Mouse (Mus musculus): ENCODE data around the gene Dgkz. TPM values are rescaled to one million over a fixed set of nuclear protein-coding genes. Genes with fewer than 3 reads are reported as not detected.

Dgkz gene
- total RNA-seq (2021), result 10 to 100 TPM; 64.4 to 72.1 TPM
- long read RNA-seq, experiment 1, partial matches to known transcripts, result 14 of 29 reads
- long read RNA-seq, experiment 1, other reads (novel, unspliced or antisense), result 12 of 29 reads
- long read RNA-seq, experiment 2, full-length matches to known transcripts, result 8 of 30 reads
- long read RNA-seq, experiment 2, partial matches to known transcripts, result 1 of 30 reads
- long read RNA-seq, experiment 2, other reads (novel, unspliced or antisense), result 21 of 30 reads

DNA sequence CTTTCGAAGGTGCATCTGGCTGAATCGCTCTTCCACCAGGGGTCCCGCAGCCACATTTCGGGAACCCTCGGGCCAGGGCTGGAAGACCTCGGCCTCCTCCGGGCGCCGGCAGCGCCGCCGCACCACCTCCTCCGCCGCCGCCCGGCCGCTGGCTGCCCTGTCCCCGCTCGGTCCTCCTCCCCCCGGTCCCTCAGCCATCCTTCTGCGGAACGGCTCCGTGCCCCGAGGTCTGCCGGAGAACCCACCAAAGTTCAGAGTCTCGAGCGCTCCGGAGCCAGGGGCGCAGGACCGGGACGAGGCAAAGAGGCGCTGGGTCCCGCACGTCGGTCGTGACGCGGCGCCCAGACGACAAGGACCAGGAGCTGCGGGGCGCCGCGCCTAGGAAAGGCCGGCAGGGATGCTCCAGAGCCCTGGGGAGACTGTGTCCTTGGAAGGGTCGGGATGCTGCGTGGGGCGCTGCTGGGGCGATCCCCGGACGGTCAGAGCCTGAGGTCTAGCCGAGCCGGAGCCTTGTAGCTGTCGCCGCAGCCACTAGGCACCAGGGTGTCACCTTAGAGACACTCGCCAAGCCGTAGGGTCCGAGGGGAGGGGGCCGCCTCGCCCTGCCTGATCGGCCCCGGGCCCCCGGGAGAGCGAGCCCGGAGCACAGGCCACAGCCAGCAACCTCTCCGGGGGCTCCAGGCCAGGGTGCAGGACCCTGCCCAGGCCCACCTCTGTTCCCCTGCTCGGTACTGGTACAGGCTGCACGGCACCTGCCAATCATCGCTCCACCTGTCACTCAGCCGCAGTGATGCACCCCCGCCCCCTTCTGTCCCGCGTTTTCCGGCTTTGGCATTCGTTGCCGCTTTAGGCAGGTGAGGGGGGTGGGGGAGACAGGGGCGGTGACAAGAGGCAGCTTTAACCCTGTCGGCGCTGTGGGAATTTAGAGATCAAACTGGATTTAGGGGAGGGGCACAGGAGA, at the start of gene Dgkz:
Dgkz (minus strand) TSS at position 284 of the 961 bp plus-strand sequence.
- DNase-seq, result peak; percentile 23

GRCm38 (mm10) chr2:92025202-92025601, 49.5 kb upstream of the Dgkz start:
- no peak for DNase-seq

- peak; percentile 84 for DNase-seq
These were observed 48.6 kb upstream of the Dgkz start, which contains the start of gene Creb3l1 for GRCm38 (mm10) chr2:92024274-92024672. TSS of gene Creb3l1 (minus strand) at chr2:92024502.

DNA sequence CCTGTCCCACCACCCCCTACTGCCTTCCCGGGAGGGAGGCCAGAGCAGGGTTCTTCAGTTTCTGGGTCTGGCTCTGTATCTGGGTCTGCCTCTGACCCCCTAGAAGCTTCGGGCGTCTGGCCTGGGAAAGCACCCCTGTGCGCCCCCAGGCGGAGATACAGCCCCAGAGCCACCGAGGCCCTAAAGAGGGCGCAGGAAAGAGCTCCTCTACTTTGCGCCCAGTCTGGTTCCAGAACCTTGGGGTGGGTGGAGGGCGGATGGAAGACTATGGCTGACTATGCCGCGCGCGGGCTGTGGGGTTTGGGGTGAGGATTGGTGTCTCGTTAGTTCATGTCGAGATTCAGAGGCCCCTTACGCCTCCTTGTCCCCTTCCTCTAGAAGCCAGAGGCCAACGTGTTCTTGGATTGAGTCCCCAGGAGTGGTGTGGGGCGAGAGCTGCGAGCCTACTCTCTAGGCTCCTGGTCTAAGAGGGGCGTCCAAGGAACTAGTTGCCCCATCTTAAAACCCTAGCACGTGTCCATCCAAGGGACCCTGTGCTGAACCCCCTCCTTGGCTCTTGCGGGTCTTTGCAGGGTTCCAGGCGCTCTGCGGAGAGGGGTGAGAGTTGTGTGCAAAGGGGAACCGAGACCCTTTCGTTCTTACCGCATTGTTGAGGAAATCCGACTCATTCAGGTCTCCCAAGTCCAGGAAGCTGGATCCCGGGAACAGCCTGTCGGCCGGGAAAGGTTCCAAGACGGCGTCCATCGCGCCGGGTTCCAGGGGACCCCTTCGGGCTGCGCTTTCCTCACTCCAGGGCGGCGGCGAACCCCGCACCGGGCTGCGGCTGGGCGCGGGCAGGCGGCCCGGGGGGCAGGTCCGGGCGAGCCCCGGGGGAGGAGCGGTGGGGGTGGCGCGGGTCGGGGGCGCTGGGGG, 48.0 kb upstream of the Dgkz start:
- DNase-seq, result peak; percentile 62

GRCm38 (mm10) chr2:92020676-92021265, 45.1 kb upstream of the Dgkz start:
- no peak for DNase-seq

DNA sequence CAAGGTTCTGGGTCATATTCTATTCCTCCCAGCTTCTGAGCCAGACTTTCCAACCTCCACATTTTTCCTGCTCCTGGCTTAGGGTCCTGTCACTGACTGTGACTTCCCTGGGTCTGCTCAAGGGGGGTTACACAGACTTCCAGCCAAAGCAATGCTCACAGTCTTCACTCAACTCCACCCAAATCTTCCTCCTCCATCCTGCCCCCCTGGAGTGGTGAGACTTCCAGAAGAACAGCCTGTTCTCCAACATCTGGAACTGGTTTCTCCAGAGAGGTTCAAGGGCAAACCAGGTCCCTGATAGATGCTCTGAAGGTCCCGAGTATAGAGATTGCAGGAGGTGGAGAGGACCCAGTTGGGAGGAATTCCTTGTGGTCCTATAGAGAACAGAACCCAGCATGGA, 41.8 kb upstream of the Dgkz start:
- no peak for DNase-seq

- peak; percentile 81 for DNase-seq
These were observed 41.3 kb upstream of the Dgkz start for GRCm38 (mm10) chr2:92016981-92017380.

- no peak for DNase-seq
These were observed 39.2 kb upstream of the Dgkz start for GRCm38 (mm10) chr2:92014891-92015290.

DNA sequence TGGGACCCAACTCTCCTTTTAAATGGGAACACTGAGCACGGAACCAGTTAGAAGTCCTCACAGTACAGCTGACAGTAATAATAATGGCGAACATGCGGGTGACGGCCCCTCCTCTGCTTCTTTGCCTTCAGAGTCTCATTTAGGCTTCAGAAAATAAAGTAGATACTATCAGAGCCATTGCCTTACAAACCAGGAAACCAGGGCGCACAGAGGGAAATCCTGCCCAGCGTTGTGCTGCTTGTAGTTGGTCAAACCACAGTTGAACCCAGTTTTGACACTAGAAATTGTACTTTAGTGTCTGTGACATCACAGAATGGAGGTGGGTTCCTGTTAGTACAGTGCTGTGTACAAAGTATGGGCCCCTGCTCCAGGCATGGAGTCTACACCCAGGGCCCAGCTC, 38.6 kb upstream of the Dgkz start:
- no peak for DNase-seq

DNA sequence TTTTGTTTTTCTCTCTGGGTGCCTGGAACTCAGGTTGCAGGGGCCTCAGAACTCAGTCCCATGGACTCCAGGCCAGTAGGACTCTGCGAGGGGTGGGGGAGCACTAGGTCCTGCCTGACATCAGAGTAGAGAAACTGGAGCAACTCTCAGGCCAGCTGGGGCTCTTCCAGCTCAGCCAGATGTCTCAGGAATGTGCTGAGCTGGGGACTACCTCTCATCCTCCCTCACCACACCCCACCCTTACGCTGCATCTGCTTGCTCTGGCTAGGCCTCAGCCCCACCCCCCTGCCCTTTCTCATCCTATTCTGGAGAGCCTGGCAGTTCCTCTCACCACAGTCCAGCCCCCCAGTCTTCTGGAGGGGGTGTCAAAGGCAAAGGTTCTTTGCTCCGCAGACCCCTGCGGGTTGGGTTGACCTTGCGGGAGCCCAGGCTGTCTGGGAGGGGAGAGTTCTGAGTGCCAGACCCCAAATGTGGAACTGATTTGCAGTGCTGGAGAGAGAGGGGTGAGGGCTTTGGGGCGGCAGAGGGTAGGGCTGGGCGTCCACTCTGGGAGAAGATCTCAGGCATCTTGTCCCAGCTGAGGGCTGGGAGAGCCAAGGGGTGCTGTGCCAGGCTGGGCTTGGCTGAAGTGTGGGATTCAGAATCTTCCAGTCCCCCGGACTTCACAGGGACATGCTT, 37.2 kb upstream of the Dgkz start:
- peak; percentile 38 for DNase-seq

- DNase-seq, result peak; percentile 50
These were observed 36.0 kb upstream of the Dgkz start for GRCm38 (mm10) chr2:92011424-92012353.

GRCm38 (mm10) chr2:92008623-92009404, 33.1 kb upstream of the Dgkz start:
- no peak for DNase-seq

- peak; percentile 97 for DNase-seq
These were observed 32.4 kb upstream of the Dgkz start for GRCm38 (mm10) chr2:92007933-92008622.

GRCm38 (mm10) chr2:92006983-92007921, 31.6 kb upstream of the Dgkz start:
- peak; percentile 63 for DNase-seq

DNA sequence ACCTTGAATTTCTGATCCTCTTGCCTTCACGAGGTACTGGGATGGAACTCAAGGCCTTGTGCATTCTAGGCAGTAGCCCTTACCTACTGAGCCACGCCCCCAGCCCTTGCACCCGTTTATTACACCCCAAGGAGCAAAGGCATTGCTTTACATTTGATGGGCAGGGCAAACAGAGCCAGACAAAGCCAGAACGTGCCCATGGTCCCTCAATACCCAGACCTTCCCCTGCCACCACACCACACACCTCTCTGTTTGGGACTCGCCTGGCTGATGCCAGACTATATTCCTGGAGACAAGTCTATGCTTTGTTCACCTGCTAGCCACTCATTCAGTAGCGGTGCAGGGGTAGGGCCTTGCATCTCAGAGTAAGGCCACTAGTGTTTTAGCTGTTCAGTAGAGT, 30.8 kb upstream of the Dgkz start:
- DNase-seq, result no peak

GRCm38 (mm10) chr2:92004617-92005016, 29.0 kb upstream of the Dgkz start:
- peak; percentile 37 for DNase-seq

- no peak for DNase-seq
These were observed 22.4 kb upstream of the Dgkz start for GRCm38 (mm10) chr2:91997905-91998608.
